Mouse (Mus musculus): ENCODE measurements around the gene Stk40. TPM values are rescaled to one million over a fixed set of nuclear protein-coding genes. Genes with fewer than 3 reads are reported as not detected.
"Not testable (repeated sequence)": the region's sequence is repeated elsewhere in the genome, so short reads cannot be mapped to it uniquely, and the experiment has no call there.

Stk40 gene
- polyA plus RNA-seq, 1 experiment from 2014 or later = 28.5 TPM

GRCm38 (mm10) chr4:126095622-126096430 lies 7.9 kb upstream of the Stk40 start:
- H3K4me1 ChIP-seq (ENCODE audit: control insufficient read depth, insufficient read depth, low read length); H3K27me3 ChIP-seq (replicated peaks; ENCODE audit: control insufficient read depth, insufficient read depth, low read length); H3K9ac ChIP-seq (ENCODE audit: low read depth, low read length); H3K9me3 ChIP-seq (ENCODE audit: control insufficient read depth, low read length); H3K4me3 ChIP-seq (ENCODE audit: low read length); H3K36me3 ChIP-seq (ENCODE audit: control insufficient read depth, insufficient read depth, low read length); H3K27ac ChIP-seq (ENCODE audit: low read length): not testable (repeated sequence)
- 59% methylated on average over 14 of the region's 14 CpGs for whole genome bisulfite sequencing
- H3K4me2 ChIP-seq (ENCODE audit: low read depth, low read length) = peak overlapping the region; percentile 63; the same call in 1 of the 2 replicates
- ATAC-seq = 0 out of 2 replicates have a peak, but pooled peaks have one; percentile 18

- peak within 1 kb of the TSS; percentile 63 for H3K4me2 ChIP-seq (ENCODE audit: low read depth, low read length)
- H3K4me1 ChIP-seq (ENCODE audit: control insufficient read depth, insufficient read depth, low read length) = 0 out of 2 replicates have a peak, but pooled peaks cover 3% of the 10 kb centered on the region
- H3K4me3 ChIP-seq (ENCODE audit: low read length) = peak within 1 kb of the TSS; percentile 71
- H3K27ac ChIP-seq (ENCODE audit: low read length) = peak within 1 kb of the TSS; percentile 55; the same call in 1 of the 2 replicates
- 2% methylated on average over 37 of the region's 37 CpGs for WGBS
- no peaks in the 10 kb centered on the region for H3K9me3 ChIP-seq (ENCODE audit: control insufficient read depth, low read length)
- H3K27me3 ChIP-seq (replicated peaks; ENCODE audit: control insufficient read depth, insufficient read depth, low read length) = no peaks in the 10 kb centered on the region
- H3K9ac ChIP-seq (ENCODE audit: low read depth, low read length) = peak within 1 kb of the TSS; percentile 76
- no peaks in the 10 kb centered on the region; the same call in 1 of the 2 replicates for H3K36me3 ChIP-seq (ENCODE audit: control insufficient read depth, insufficient read depth, low read length)
- peak; percentile 99 for ATAC-seq
These were observed 7.2 kb upstream of the Stk40 start, which contains the start of gene Lsm10 for GRCm38 (mm10) chr4:126096464-126097111. Gene Lsm10 (plus strand): TSS chr4:126096623.

GRCm38 (mm10) chr4:126097711-126098253 lies 6.0 kb upstream of the Stk40 start:
- Histone ChIP-seq H3K4me3 (ENCODE audit: low read length) (no peak overlapping the region), H3K4me1 (ENCODE audit: control insufficient read depth, insufficient read depth, low read length) (peaks cover 12% of the 10 kb centered on the region), H3K27me3 (replicated peaks; ENCODE audit: control insufficient read depth, insufficient read depth, low read length) (no peaks in the 10 kb centered on the region), H3K36me3 (ENCODE audit: control insufficient read depth, insufficient read depth, low read length) (no peaks in the 10 kb centered on the region; the same call in 1 of the 2 replicates), H3K4me2 (ENCODE audit: low read depth, low read length) (no peak overlapping the region), H3K9ac (ENCODE audit: low read depth, low read length) (no peak overlapping the region), H3K9me3 (ENCODE audit: control insufficient read depth, low read length) (no peaks in the 10 kb centered on the region), H3K27ac (ENCODE audit: low read length) (no peak overlapping the region)
- 92% methylated on average over 20 of the region's 20 CpGs for WGBS
- ATAC-seq = no peak

- no peak overlapping the region for H3K27ac ChIP-seq (ENCODE audit: low read length)
- no peak overlapping the region for H3K9ac ChIP-seq (ENCODE audit: low read depth, low read length)
These were observed 4.4 kb upstream of the Stk40 start for GRCm38 (mm10) chr4:126099365-126099764.

GRCm38 (mm10) chr4:126100764-126101163 lies 3.0 kb upstream of the Stk40 start:
- no peaks in the 10 kb centered on the region for H3K9me3 ChIP-seq (ENCODE audit: control insufficient read depth, low read length)
- H3K27me3 ChIP-seq (replicated peaks; ENCODE audit: control insufficient read depth, insufficient read depth, low read length) = no peaks in the 10 kb centered on the region
- no peaks in the 10 kb centered on the region; the same call in 1 of the 2 replicates for H3K36me3 ChIP-seq (ENCODE audit: control insufficient read depth, insufficient read depth, low read length)
- H3K4me2 ChIP-seq (ENCODE audit: low read depth, low read length) = no peak overlapping the region
- no peak overlapping the region for H3K27ac ChIP-seq (ENCODE audit: low read length)
- H3K4me1 ChIP-seq (ENCODE audit: control insufficient read depth, insufficient read depth, low read length) = peaks cover 25% of the 10 kb centered on the region
- no peak for ATAC-seq
- no peak overlapping the region for H3K4me3 ChIP-seq (ENCODE audit: low read length)
- 83% methylated on average over 3 of the region's 3 CpGs for WGBS
- no peak overlapping the region for H3K9ac ChIP-seq (ENCODE audit: low read depth, low read length)

More at GRCm38 (mm10) chr4:126099365-126099764, 4.4 kb upstream of the Stk40 start:
- Histone ChIP-seq H3K9me3 (ENCODE audit: control insufficient read depth, low read length) (no peaks in the 10 kb centered on the region), H3K4me1 (ENCODE audit: control insufficient read depth, insufficient read depth, low read length) (peaks cover 13% of the 10 kb centered on the region), H3K36me3 (ENCODE audit: control insufficient read depth, insufficient read depth, low read length) (no peaks in the 10 kb centered on the region; the same call in 1 of the 2 replicates), H3K4me3 (ENCODE audit: low read length) (no peak overlapping the region), H3K4me2 (ENCODE audit: low read depth, low read length) (no peak overlapping the region), H3K27me3 (replicated peaks; ENCODE audit: control insufficient read depth, insufficient read depth, low read length) (no peaks in the 10 kb centered on the region)
- ATAC-seq = no peak
- 93% methylated on average over 3 of the region's 3 CpGs for whole genome bisulfite sequencing

- no peaks in the 10 kb centered on the region for H3K9me3 ChIP-seq (ENCODE audit: control insufficient read depth, low read length)
- no peak overlapping the region for H3K9ac ChIP-seq (ENCODE audit: low read depth, low read length)
- peak overlapping the region; percentile 83 for H3K27ac ChIP-seq (ENCODE audit: low read length)
- no peaks in the 10 kb centered on the region; the same call in 1 of the 2 replicates for H3K36me3 ChIP-seq (ENCODE audit: control insufficient read depth, insufficient read depth, low read length)
- H3K27me3 ChIP-seq (replicated peaks; ENCODE audit: control insufficient read depth, insufficient read depth, low read length) = no peaks in the 10 kb centered on the region
- ATAC-seq = no peak
- peaks cover 25% of the 10 kb centered on the region for H3K4me1 ChIP-seq (ENCODE audit: control insufficient read depth, insufficient read depth, low read length)
- WGBS = 45% methylated on average over 7 of the region's 7 CpGs
- peak overlapping the region; percentile 85; the same call in 1 of the 2 replicates for H3K4me3 ChIP-seq (ENCODE audit: low read length)
- H3K4me2 ChIP-seq (ENCODE audit: low read depth, low read length) = no peak overlapping the region; the same call in 1 of the 2 replicates
These were observed 1.5 kb upstream of the Stk40 start for GRCm38 (mm10) chr4:126102061-126102841.

- Histone ChIP-seq H3K27me3 (replicated peaks; ENCODE audit: control insufficient read depth, insufficient read depth, low read length) (no peaks in the 10 kb centered on the region), H3K36me3 (ENCODE audit: control insufficient read depth, insufficient read depth, low read length) (no peaks in the 10 kb centered on the region; the same call in 1 of the 2 replicates), H3K4me1 (ENCODE audit: control insufficient read depth, insufficient read depth, low read length) (peaks cover 33% of the 10 kb centered on the region), H3K4me2 (ENCODE audit: low read depth, low read length) (peak overlapping the region; percentile 83), H3K9ac (ENCODE audit: low read depth, low read length) (peak overlapping the region; percentile 45), H3K4me3 (ENCODE audit: low read length) (peak overlapping the region; percentile 85), H3K27ac (ENCODE audit: low read length) (peak overlapping the region; percentile 83), H3K9me3 (ENCODE audit: control insufficient read depth, low read length) (no peaks in the 10 kb centered on the region)
- ATAC-seq = peak; percentile 86
- WGBS = 1% methylated on average over 15 of the region's 15 CpGs
These were observed 638 bp upstream of the Stk40 start for GRCm38 (mm10) chr4:126103057-126103581.

- no peaks in the 10 kb centered on the region for H3K27me3 ChIP-seq (replicated peaks; ENCODE audit: control insufficient read depth, insufficient read depth, low read length)
- peak; percentile 26 for ATAC-seq
- H3K4me3 ChIP-seq (ENCODE audit: low read length) = peak overlapping the region; percentile 85
- WGBS = 2% methylated on average over 32 of the region's 34 CpGs
- peak overlapping the region; percentile 87 for H3K9ac ChIP-seq (ENCODE audit: low read depth, low read length)
- no peaks in the 10 kb centered on the region for H3K9me3 ChIP-seq (ENCODE audit: control insufficient read depth, low read length)
- no peaks in the 10 kb centered on the region; the same call in 1 of the 2 replicates for H3K36me3 ChIP-seq (ENCODE audit: control insufficient read depth, insufficient read depth, low read length)
- peaks cover 38% of the 10 kb centered on the region for H3K4me1 ChIP-seq (ENCODE audit: control insufficient read depth, insufficient read depth, low read length)
- peak overlapping the region; percentile 83 for H3K4me2 ChIP-seq (ENCODE audit: low read depth, low read length)
- H3K27ac ChIP-seq (ENCODE audit: low read length) = peak overlapping the region; percentile 83
These were observed 711 bp downstream of the Stk40 start for GRCm38 (mm10) chr4:126104261-126105075.

Measured in intestine, embryonic 16.5 days (tissue).